Mouse (Mus musculus): ENCODE results near the gene Cacng3.

The Cacng3 gene

DNA sequence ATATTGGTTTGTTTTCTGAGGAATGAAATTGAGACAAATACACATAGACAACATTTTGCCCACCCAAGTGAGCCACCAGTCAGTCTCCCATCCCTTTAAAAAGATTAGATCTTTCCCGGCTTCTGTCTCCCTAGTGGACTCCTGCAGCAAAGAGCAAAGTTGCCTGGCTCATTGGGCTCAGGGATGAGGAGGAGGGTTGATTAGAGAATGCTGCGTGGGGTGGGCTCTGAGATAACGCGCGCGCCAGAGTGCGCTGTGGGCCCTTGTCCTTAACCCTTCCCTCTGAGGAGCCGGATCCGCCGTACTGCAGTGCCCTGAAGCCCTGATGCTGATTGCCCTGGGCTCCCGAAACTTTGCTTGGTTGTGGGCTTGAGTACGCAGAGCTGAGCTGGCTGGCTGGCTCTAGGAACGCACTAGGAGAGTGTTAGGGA is at the start of gene Cacng3:
TSS of gene Cacng3 (plus strand) at position 51 of the 431 bp plus-strand sequence.
- in situ Hi-C loops (cut with MboI, MseI): no loop called here

DNA sequence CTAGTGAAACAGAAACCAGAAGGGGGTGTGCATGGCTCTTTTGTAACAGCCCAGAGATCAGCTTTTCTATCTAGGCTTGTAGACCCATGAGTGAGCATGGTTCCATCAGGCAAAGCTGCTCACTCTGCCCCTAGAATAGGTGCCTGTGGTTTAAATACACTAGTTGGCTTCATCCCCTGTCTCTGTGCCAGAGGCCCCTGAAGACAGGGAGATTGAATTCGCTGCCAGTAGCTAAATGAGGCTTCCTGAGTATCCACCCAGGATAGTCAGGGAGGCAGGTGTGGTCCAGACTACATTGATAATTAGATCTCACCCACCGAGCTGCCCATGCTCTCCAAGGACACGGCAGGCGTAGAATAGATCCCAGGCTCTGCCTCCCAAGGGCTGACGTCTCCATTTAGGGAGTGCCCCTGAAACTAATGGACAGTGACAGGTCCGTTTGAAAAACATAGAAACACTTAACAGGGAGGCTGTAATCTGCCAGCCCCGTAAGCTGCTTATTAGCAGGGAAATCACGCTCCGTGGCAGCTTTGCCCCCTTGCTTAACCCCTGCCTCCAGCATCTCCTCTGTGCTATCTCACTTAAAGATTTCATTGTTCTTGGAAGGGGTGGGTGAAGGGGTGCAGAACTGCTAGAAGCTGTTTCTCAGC is 48.0 kb upstream of the Cacng3 start:
- in situ Hi-C loops (cut with MboI, MseI): no loop called here

DNA sequence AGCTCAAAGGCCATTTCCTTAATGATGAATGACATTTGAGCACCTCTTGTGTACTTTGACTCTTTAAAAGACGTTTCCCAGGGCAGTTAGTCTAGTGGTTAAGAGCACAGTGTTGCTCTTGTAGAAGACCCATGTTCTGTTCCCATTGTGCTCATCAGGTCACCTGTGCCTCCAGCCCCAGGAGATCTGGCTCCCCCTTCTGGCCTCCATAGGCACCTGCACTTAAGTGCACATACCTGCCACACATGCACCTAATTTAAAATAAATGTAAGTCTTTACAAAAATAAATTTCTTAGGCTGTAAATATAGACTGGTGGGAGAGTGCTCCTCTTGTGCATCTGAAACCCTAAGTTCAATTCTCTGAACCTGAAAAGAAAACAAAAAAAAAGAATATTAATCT is 46.5 kb upstream of the Cacng3 start:
- in situ Hi-C loops (cut with MboI, MseI): no loop called here

DNA sequence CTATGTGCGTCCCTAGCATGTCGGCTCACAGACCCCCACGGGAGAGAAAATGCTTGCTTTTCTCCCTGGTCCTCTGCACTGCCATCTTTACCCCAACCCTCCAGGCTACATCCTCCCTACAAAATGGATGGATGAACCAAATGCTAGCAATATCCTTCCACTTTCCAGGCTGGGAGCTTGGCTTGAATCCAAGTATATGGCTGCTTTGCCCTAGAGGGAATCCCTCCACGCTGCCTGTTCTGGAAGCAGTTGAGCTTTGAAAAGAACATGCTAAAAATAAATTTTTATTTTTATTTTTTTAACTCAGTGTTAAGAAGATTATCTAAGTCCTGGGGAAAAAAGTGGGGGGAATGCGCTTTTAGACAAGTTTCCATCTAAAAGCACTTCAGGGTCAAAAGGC is 42.2 kb upstream of the Cacng3 start:
- in situ Hi-C loops (cut with MboI, MseI): no loop called here

DNA sequence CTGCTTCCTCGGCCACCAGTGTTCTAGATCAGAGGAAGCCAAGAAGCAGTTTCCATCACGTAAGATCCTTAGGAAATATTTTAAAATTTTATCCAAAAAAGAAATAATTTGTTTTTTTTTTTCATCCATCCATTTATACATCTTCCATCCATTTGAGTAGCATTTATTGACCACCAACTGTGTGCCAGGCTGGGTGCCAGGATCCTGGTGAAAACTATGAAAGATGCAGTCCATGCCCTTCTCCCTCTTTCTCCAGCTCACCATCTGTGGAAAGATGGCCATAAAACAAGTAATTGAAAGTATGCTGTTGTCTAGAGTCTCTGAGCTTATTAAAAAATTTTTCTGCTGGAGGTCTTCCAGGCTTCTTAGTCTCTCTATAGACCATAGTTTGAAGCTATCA is 39.9 kb upstream of the Cacng3 start:
- in situ Hi-C loops (cut with MboI, MseI): no loop called here

DNA sequence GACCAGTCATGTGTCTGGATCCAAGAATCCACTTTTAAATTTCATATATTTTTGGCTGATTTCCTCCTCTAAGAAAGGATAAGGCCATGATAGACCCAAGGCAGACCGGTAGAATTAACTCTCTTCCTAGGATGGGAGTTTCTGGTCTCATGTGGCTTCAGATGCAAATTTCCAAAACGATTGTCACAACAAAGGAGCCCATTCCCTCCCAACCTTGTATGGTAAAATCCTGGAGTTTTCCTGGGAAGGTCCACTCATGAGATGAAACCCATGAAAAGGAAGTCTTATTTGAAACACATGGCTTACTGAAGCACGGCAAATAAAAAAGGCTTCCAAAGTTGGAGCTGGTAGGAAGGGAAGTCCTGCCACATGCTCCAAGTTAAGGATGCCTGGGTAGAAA is 39.1 kb upstream of the Cacng3 start:
- in situ Hi-C loops (cut with MboI, MseI): no loop called here

DNA sequence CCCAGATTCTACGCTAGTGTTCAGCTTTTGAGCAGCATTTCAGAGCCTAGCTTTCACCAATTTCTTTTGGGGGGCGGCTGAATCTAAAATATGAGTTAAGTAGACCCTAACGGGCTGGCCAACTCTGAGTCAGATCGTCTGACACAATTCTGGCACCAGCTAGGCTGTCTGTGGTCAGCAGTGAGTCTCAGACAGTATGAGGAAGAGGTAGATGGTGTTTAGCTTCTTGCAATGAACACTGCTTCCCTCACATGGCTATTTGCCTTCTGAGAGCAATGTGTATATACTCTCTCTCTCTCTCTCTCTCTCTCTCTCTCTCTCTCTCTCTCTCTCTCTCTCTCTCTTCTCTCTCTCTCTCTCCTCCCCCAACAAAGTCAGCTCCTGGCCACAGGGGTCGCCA is 37.3 kb upstream of the Cacng3 start:
- in situ Hi-C loops (cut with MboI, MseI): no loop called here

DNA sequence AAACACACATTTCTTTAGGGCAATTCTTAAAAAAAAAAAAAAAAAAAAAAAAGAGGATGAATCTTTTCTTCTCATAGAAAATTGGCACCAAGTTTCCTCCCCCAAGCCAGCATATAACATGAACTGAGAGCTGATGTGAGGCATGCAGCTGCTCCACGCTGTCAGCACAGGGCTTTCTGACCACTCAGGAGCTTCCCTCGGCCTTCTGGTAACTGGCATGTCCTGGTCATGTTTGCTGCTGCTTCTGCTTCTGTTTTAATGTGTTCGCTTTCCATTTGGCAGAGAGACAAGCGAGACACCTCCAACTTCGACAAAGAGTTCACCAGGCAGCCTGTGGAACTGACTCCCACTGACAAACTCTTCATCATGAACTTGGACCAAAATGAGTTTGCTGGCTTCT is 36.8 kb upstream of the Cacng3 start:
- in situ Hi-C loops (cut with MboI, MseI): no loop called here

DNA sequence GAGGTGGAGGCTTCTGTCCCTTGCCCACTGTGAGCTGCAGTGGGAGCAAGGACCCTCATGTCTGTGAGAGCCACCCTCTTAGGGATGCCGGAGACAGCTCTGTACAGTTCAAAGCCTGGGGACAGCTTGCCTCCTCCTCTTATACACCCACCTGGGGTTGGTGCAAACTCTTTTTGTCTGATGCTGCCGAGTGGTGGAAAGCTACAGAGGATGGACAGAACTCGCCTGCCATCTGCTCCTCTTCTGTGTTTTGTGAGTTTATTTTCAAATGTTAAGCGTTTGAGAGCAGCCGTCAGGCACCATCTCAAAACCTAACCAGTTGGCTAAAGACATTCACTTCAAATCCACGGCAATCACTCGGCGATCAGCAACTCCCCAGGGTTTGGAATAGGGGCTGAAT is 26.6 kb upstream of the Cacng3 start:
- in situ Hi-C loops (cut with MboI, MseI): no loop called here

DNA sequence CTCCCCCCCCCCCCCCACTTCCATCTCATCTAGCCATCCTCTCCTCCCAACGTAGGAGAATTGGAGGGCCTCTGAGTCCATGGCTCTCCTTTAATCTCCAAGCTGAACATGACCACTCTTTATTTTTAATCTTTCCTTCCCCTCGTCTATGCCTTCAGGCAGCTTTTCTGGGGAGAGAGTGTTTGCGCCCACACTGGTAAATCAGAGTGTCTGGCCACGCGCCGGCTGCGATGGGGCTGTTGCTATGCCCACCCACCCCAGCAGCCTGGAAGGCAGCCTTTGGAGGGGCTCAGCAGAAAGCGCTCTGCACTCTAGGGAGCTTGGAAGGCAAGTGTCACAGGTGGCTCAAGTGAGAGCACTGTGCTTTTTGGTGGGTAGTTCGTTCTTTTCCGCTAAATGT is 21.0 kb upstream of the Cacng3 start:
- in situ Hi-C loops (cut with MboI, MseI): no loop called here

DNA sequence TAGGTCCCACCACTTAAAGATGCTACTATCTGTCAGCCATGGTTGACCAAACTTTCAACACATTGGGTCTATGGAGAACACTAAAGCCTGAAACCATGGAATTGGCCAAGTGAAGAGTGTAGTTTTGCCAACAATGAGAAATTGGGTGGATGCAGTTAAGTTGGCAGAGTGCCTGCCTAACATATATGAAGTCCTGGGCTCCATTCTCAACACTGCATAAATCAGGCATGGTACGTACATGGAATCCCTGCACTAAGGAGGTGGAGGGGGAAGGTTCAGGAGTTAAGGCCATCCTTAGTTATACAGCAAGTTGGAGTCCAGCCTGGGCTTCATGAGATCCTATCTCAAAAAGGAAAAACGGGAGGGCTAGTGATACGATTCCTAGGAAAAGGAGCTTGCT is 17.8 kb upstream of the Cacng3 start:
- in situ Hi-C loops (cut with MboI, MseI): no loop called here

DNA sequence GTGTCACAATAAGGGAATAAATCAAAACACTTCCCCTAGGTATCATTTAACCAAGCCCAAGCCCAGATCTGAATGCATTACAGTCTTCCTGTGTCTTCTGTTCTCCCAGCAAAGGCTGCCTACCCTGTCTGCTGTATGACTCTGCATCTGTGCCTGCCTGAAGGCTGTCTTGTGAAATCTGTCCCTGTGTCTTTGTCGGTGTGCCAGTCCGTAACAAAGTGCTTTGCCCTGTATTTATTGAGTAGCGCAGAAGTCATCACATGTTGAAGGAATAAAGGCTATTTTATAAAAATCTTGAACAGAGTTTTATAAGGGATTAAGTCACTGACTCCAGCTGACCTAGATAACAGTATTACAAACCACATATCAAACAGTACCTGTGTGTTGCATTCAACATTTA is 13.6 kb upstream of the Cacng3 start:
- in situ Hi-C loops (cut with MboI, MseI): no loop called here

DNA sequence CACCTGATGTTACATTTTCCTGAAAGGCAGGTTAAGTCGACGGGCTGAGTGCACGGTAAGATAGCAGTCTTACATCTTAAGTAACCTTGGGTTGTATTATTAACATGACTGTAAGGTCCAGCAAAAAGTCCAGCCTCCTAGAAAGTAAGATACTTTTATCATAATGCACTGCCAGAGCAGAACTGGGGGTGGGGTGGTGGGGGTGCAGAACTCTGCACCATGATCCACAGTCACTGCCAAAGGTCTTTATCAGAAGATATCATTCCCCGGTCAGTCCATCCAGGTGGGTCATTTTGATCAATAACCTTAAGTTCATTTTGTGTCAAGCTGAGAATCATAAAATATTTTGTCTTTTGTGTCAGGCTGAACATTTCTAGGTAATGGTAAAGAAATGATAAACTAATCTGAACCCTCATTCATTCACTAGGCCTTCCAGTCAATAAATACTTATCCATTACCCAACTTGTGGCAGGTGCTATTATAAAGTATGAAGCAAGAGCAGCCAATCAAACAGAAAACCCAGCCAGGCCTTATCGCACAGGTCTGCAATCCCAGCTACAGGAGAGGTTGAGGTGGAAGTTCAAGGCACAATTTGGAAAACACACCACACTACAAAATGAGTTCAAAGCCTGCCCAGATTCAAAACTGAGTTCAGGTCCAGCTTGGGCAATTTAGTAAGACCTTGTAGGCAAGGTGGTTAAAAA is 12.7 kb upstream of the Cacng3 start:
- in situ Hi-C loops (cut with MboI, MseI): no loop called here

DNA sequence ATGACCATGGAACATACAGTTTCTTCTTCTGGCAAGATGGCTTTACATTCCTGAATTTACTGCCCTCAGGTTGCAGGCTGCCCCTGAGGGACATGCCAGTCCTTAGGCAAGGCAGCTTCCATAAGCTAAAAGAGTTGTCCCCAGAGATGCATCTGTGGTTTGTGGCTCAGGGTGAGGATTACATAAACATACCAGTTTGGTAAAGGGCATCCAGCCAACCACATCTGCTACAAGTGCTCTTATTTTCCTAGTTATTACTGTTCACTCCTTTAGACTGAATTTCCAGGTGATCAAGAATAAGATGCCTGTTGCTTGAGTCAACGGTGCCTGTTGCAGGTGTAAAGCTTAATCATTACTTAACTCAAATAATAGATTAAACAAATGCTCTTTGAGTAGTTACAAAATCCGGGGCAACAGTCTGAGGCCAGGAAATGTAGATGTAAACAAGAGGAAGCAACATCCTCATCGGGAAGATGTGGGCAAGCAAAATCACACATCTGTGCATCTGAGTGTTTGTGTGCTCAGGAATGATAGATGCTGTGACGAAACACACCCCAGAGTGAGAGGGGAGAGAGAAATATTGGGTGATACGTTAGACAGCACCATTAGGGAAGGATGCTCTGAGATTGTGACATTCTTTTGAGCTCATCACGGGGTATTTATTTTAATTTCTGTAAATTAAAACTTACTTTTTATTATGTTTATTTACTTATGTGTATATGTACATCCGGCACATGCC is 4.8 kb upstream of the Cacng3 start:
- in situ Hi-C loops (cut with MboI, MseI): loop anchor here (10.0 kb wide), 1 partner anchor 259 kb away; no protein-coding TSS in a partner anchor

DNA sequence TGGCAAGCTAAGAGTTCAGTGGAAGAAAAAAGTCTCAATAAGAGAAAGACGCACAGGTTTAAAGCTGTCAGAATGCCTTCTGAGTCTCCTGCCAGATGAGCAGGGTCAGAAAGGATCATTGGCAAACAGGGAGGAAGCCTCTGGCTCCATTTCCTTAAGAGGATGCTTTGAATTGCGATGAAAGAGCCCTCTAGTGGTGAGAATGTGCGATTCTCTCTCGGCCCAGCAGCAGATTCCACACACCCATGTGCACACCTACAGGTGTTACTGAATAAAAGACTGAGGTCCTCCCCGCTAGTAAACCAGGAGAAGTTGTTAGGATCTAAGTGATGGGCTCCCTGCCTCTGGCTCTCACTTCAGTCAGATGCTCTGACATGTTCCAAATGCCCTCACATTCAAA is 2.4 kb upstream of the Cacng3 start:
- in situ Hi-C loops (cut with MboI, MseI): loop anchor here (10.0 kb wide), 1 partner anchor 257 kb away; no protein-coding TSS in a partner anchor

DNA sequence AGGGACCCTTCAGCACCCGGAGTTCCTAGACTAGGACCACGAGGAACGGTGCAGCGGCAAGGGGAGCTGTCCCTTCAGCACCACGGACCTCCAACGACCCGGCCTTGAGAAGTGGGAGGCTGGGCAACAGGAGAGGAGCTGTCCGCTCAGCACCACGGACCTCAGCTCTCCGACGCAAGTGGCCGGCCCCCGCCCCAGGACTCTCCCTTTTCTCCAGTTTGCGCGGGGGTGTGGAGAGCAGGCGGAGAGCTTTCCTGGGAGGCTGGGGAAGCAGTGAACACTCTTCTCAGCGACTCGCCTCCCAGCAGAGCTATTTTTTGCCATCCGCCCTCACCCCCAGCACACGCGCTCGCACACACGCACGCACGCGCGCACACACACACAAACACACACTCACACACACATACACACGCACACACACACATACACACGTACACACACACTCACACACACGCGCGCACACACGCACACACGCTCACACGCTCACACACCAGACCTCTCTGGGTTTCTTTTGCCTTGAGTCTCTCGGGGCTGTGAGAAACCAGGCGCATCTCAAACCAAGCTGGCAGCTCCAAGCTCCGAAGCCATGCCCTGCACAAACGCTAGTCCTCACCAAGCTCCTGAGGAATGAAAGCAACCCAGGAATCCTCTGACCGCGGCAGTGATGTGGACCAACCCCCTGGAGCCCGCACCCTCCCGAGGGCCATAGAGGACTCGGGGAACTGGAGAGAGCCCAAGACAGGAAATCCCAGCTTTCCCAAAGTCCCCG is 765 bp downstream of the Cacng3 start:
- in situ Hi-C loops (cut with MboI, MseI): no loop called here

DNA sequence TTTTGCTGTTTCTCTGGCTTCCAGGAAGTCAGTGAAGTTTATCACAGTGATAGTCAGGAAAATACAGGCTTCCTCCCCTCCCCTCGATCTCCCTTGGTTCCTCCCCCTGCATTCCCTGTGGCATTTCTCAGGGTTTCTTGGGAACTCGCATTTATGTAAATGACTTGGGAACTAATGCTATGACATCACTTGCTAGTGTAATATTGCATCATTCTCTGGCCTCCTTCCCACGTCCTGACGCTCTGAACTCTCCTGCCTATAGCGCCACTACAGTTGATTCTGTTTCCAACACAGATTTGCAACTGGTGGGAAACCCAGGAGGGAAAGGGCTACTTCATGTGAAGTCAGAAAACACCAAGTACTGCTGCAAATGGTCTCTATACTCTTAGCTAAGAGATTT is 2.7 kb downstream of the Cacng3 start:
- in situ Hi-C loops (cut with MboI, MseI): no loop called here

DNA sequence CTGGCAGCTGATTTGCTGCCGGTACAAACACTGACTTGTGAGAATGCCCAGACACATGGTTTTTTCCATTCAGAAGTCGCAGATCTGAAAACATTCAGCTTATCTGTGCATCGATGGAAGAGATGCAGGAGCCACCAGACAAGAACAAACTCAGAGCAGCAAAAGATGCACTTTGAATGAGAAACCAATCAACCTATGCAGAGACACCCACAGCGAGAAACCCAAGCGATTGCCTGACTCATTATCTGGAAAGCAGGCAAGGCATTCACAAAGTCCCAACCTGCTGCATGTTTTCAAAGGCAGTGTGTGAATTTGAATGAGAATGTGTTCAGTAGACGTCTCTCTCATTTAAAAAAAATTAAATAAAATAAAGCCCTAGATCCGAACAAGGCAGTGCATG is 4.9 kb downstream of the Cacng3 start:
- in situ Hi-C loops (cut with MboI, MseI): no loop called here

DNA sequence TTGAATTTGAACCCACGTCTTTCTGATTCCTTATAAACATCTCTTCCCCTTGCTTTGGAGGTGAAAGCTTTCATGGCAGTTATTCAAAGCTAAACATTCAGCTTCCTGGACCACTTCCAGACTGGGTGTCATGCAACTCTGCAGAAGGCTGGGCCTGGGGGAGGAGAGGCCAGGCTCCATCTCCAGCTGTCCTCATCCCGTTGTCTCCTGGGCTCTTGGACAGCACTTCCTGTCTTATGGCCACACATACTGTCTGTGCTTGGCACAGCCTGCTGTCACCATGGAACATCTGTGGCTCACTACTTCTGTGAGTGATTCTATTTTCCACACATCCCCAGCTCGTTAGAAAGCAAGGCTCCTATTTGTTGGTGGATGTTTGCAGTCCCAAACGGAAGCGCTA is 31.5 kb downstream of the Cacng3 start:
- in situ Hi-C loops (cut with MboI, MseI): no loop called here

DNA sequence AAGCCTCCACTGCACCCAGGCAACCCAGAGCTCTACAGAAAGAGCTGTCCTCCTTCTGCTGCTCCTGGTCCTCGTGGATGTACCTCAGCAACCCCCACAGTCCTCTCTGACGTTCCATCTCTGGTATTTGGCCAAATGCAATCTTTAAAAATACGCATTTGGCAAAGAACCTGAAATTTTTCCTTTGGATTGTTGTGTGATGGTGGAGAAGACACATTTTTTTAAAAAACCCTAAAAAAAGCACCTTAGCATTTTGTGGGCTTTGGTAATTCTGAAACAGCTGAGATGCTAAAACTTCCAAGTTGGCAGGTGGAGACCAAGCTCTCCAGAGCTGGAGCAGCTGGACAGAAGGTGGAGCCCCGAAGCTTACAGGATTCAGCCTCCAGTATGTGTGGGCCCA is 32.2 kb downstream of the Cacng3 start:
- in situ Hi-C loops (cut with MboI, MseI): no loop called here

DNA sequence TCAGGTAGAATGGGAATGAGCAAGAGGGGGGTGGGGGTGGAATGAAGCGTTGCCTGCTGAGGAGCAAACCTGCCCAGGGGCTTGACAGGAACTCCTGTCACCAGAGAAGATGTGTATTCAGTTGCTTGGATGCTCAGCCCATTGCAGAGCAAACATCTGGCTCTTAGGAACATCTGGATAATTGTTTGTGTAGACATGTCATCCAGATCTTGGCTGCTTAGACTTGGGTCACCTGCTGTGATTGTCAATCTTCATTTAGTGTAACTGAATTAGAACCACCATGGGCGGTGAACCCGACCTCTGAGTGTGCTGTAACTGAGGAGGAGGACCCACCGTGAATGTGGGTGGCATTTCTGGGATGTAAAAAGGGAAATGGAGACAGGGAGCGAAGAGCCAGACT is 36.4 kb downstream of the Cacng3 start:
- in situ Hi-C loops (cut with MboI, MseI): no loop called here

DNA sequence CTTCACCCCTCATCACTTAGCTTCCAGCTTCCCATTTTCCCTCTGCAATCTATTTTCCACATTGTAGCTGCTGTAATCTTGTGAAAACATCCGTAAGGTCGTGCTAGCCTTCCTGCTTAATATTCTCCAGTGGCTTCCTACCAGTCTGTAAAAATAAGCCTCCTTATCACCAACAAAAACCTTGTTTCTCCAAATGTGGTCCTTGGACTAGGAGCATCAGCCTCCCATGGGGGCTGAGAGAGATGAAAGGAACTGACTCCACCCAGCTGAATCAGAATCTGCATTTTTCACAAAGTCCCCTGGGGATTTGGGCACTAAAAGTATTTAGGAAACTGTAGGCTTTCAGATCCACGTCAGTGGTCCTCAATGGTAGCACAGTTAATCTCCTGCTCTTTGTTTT is 46.0 kb downstream of the Cacng3 start:
- in situ Hi-C loops (cut with MboI, MseI): no loop called here

Measured in T-helper 2 cell (primary cell).